Mouse (Mus musculus) MEL (cell line): Measurements from ENCODE around the gene Med8. TPM values are rescaled to one million over a fixed set of nuclear protein-coding genes. Genes with fewer than 3 reads are reported as not detected.

Source experiments
- DNase-seq: peaks from one replicate; pipeline ENCODE4 v3.0.0; 2011; ENCODE audit warnings: low read depth, low spot score
- H3K27ac ChIP-seq: 2 replicates; pipeline ENCODE4 v1.5.1; 2012; ENCODE audit warnings: low read depth, mild to moderate bottlenecking, control low read depth, low read length, moderate library complexity; ENCODE audit not compliant: control insufficient read depth
- H3K27me3 ChIP-seq, 2 experiments: fragments of 150-350 bp in 1 of 2; sonication (generic) in 1 of 2; 2 replicates each; pipeline ENCODE4 v1.6.1; 2012; ENCODE audit warnings: low read length in 2 of 2, mild to moderate bottlenecking in 2 of 2, improper control_type of control experiment in 1 of 2, moderate library complexity in 1 of 2; ENCODE audit not compliant: insufficient read depth in 2 of 2, control insufficient read depth in 1 of 2
- H3K36me3 ChIP-seq, 2 experiments: 2 replicates each; pipeline ENCODE4 v1.6.1; 2012 to 2014; ENCODE audit warnings: low read length in 2 of 2, improper control_type of control experiment in 1 of 2, inconsistent platforms in 1 of 2, mild to moderate bottlenecking in 1 of 2; ENCODE audit not compliant: insufficient read depth in 2 of 2, control insufficient read depth in 1 of 2
- H3K4me1 ChIP-seq, 2 experiments: fragments of 150-350 bp in 1 of 2; sonication (generic) in 1 of 2; 2 replicates each; pipeline ENCODE4 v1.6.1; 2012; ENCODE audit warnings: low read length in 2 of 2, improper control_type of control experiment in 1 of 2, mild to moderate bottlenecking in 1 of 2; ENCODE audit not compliant: insufficient read depth in 2 of 2, control insufficient read depth in 1 of 2
- H3K4me3 ChIP-seq, 2 experiments: fragments of 150-350 bp in 1 of 2; sonication (generic) in 1 of 2; 2 replicates each; pipeline ENCODE4 v1.5.1; 2012; ENCODE audit warnings: low read depth in 2 of 2, low read length in 2 of 2, mild to moderate bottlenecking in 2 of 2, moderate library complexity in 2 of 2, control low read depth in 1 of 2, improper control_type of control experiment in 1 of 2; ENCODE audit not compliant: control insufficient read depth in 1 of 2, insufficient read depth in 1 of 2
- H3K79me2 ChIP-seq: 2 replicates; pipeline ENCODE4 v1.6.1; 2012; ENCODE audit warnings: mild to moderate bottlenecking, low read length, moderate library complexity; ENCODE audit not compliant: control insufficient read depth, poor library complexity, insufficient read depth
- H3K9ac ChIP-seq: 2 replicates; pipeline ENCODE4 v1.6.1; 2012; ENCODE audit warnings: low read depth, mild to moderate bottlenecking, control low read depth, low read length, moderate library complexity; ENCODE audit not compliant: control insufficient read depth, poor library complexity, severe bottlenecking
- H3K9me3 ChIP-seq: fragments of 150-350 bp; sonication (generic); replicated peaks from 2 replicates; pipeline ENCODE4 v1.6.1; 2012; ENCODE audit warnings: mild to moderate bottlenecking, low read length, improper control_type of control experiment, moderate library complexity; ENCODE audit not compliant: insufficient read depth
- BHLHE40 ChIP-seq: IDR thresholded peaks from 2 replicates; pipeline ENCODE4 v1.6.1; 2012; ENCODE audit warnings: low read depth, mild to moderate bottlenecking, inconsistent platforms, low read length, improper control_type of control experiment, borderline replicate concordance
- CHD2 ChIP-seq: IDR thresholded peaks from 2 replicates; pipeline ENCODE4 v1.6.1; 2011; ENCODE audit warnings: low read length, improper control_type of control experiment
- CTCF ChIP-seq, 3 experiments: IDR thresholded peaks in 2 of 3; conservative IDR thresholded peaks in 1 of 3; 2 replicates each; pipeline ENCODE4 v1.5.1; 2011 to 2012; ENCODE audit warnings: low read length in 3 of 3, low read depth in 2 of 3, mild to moderate bottlenecking in 2 of 3, improper control_type of control experiment in 1 of 3, inconsistent platforms in 1 of 3, mixed read lengths in 1 of 3, moderate library complexity in 1 of 3; ENCODE audit not compliant: control insufficient read depth in 1 of 3, insufficient read depth in 1 of 3, poor library complexity in 1 of 3, severe bottlenecking in 1 of 3
- E2F4 ChIP-seq: IDR thresholded peaks from 2 replicates; pipeline ENCODE4 v1.6.1; 2011; ENCODE audit warnings: low read depth, low read length, improper control_type of control experiment, borderline replicate concordance
- ELF1 ChIP-seq: IDR thresholded peaks from 2 replicates; pipeline ENCODE4 v1.6.1; 2014; ENCODE audit warnings: low read depth, mild to moderate bottlenecking, inconsistent platforms, low read length, improper control_type of control experiment, moderate library complexity
- EP300 ChIP-seq, 2 experiments: IDR thresholded peaks; 2 replicates each; pipeline ENCODE4 v1.6.1; 2011; ENCODE audit warnings: improper control_type of control experiment in 2 of 2, low read length in 2 of 2, low read depth in 1 of 2, mild to moderate bottlenecking in 1 of 2
- ETS1 ChIP-seq: IDR thresholded peaks from 2 replicates; pipeline ENCODE4 v1.6.1; 2012; ENCODE audit warnings: low read depth, mild to moderate bottlenecking, inconsistent platforms, low read length, improper control_type of control experiment, moderate library complexity
- GABPA ChIP-seq: IDR thresholded peaks from 2 replicates; pipeline ENCODE4 v1.6.1; 2012; ENCODE audit warnings: low read depth, mild to moderate bottlenecking, inconsistent platforms, low read length, improper control_type of control experiment, moderate library complexity
- GATA1 ChIP-seq: IDR thresholded peaks from 2 replicates; pipeline ENCODE4 v1.6.1; 2011; ENCODE audit warnings: low read depth, low read length, improper control_type of control experiment
- JUND ChIP-seq: IDR thresholded peaks from 2 replicates; pipeline ENCODE4 v1.6.1; 2011; ENCODE audit warnings: low read depth, mild to moderate bottlenecking, improper control_type of control experiment, low read length
- KAT2A ChIP-seq: conservative IDR thresholded peaks from 2 replicates; pipeline ENCODE4 v1.6.1; 2012; ENCODE audit warnings: low read depth, low read length, improper control_type of control experiment, inconsistent platforms
- MAFK ChIP-seq: IDR thresholded peaks from 2 replicates; pipeline ENCODE4 v1.6.1; 2011; ENCODE audit warnings: low read depth, mild to moderate bottlenecking, low read length, improper control_type of control experiment, borderline replicate concordance
- MAX ChIP-seq: IDR thresholded peaks from 2 replicates; pipeline ENCODE4 v1.6.1; 2011; ENCODE audit warnings: low read length, improper control_type of control experiment
- MAZ ChIP-seq: IDR thresholded peaks from 2 replicates; pipeline ENCODE4 v1.6.1; 2012; ENCODE audit warnings: low read depth, mild to moderate bottlenecking, inconsistent platforms, low read length, improper control_type of control experiment
- MEF2A ChIP-seq: IDR thresholded peaks from 2 replicates; pipeline ENCODE4 v1.6.1; 2014; ENCODE audit warnings: low read depth, mild to moderate bottlenecking, inconsistent platforms, low read length, improper control_type of control experiment; ENCODE audit not compliant: poor library complexity, insufficient replicate concordance, severe bottlenecking; ENCODE audit errors: extremely low read depth
- MXI1 ChIP-seq: IDR thresholded peaks from 2 replicates; pipeline ENCODE4 v1.6.1; 2011; ENCODE audit warnings: mild to moderate bottlenecking, low read depth, low read length, improper control_type of control experiment
- NRF1 ChIP-seq: IDR thresholded peaks from 2 replicates; pipeline ENCODE4 v1.6.1; 2014; ENCODE audit warnings: low read depth, mild to moderate bottlenecking, inconsistent platforms, low read length, improper control_type of control experiment, moderate library complexity; ENCODE audit not compliant: poor library complexity, insufficient read depth, severe bottlenecking
- POLR2A ChIP-seq, 2 experiments: IDR thresholded peaks; 2 replicates each; pipeline ENCODE4 v1.6.1; 2011 to 2012; ENCODE audit warnings: low read length in 2 of 2, mild to moderate bottlenecking in 2 of 2, control low read depth in 1 of 2, improper control_type of control experiment in 1 of 2, low read depth in 1 of 2, moderate library complexity in 1 of 2; ENCODE audit not compliant: control insufficient read depth in 1 of 2, insufficient read depth in 1 of 2, poor library complexity in 1 of 2
- POLR2AphosphoS2 ChIP-seq: IDR thresholded peaks from 2 replicates; pipeline ENCODE4 v1.6.1; 2011; ENCODE audit warnings: low read length, improper control_type of control experiment
- RAD21 ChIP-seq: IDR thresholded peaks from 2 replicates; pipeline ENCODE4 v1.6.1; 2011; ENCODE audit warnings: mild to moderate bottlenecking, low read depth, low read length, improper control_type of control experiment
- RCOR1 ChIP-seq: IDR thresholded peaks from 2 replicates; pipeline ENCODE4 v1.6.1; 2012; ENCODE audit warnings: low read depth, mild to moderate bottlenecking, inconsistent platforms, low read length, improper control_type of control experiment
- SIN3A ChIP-seq: IDR thresholded peaks from 2 replicates; pipeline ENCODE4 v1.6.1; 2012; ENCODE audit warnings: low read length, improper control_type of control experiment, inconsistent platforms
- SMC3 ChIP-seq: IDR thresholded peaks from 2 replicates; pipeline ENCODE4 v1.6.1; 2011; ENCODE audit warnings: low read depth, low read length, improper control_type of control experiment
- TBP ChIP-seq: IDR thresholded peaks from 2 replicates; pipeline ENCODE4 v1.8.0; 2011; ENCODE audit warnings: low read depth, low read length, improper control_type of control experiment
- TCF12 ChIP-seq: IDR thresholded peaks from 2 replicates; pipeline ENCODE4 v1.6.1; 2014; ENCODE audit warnings: low read depth, mild to moderate bottlenecking, inconsistent platforms, low read length, improper control_type of control experiment, moderate library complexity
- USF1 ChIP-seq: IDR thresholded peaks from 2 replicates; pipeline ENCODE4 v1.6.1; 2014; ENCODE audit warnings: low read depth, mild to moderate bottlenecking, inconsistent platforms, low read length, improper control_type of control experiment, moderate library complexity
- USF2 ChIP-seq, 2 experiments: IDR thresholded peaks; 2 replicates each; pipeline ENCODE4 v1.6.1; 2011 to 2012; ENCODE audit warnings: improper control_type of control experiment in 2 of 2, low read length in 2 of 2, borderline replicate concordance in 1 of 2, inconsistent platforms in 1 of 2, low read depth in 1 of 2, mild to moderate bottlenecking in 1 of 2; ENCODE audit not compliant: insufficient read depth in 1 of 2
- ZKSCAN1 ChIP-seq: IDR thresholded peaks from 2 replicates; pipeline ENCODE4 v1.6.1; 2012; ENCODE audit warnings: low read depth, mild to moderate bottlenecking, inconsistent platforms, low read length, improper control_type of control experiment, moderate library complexity
- polyA plus RNA-seq, 2 experiments: library from polyadenylated mRNA; stranded (reverse) in 1 of 2; unstranded in 1 of 2; fragments of >175 nt in 1 of 2; fragments of >200 nt in 1 of 2; gene quantifications; 2 replicates each; pipeline versions ENCODE4 v1.2.1 to v1.2.4; 2012; ENCODE audit warnings: low replicate concordance in 2 of 2, low read depth in 1 of 2; ENCODE audit not compliant: insufficient read length in 2 of 2, insufficient read depth in 1 of 2, missing spikeins in 1 of 2
- total RNA-seq: library from RNA; depleted of rRNA; stranded (reverse); fragments of 300-350 nt; gene quantifications from 2 replicates; pipeline ENCODE4 v1.2.3, GENCODE M21; 2012

Med8 gene
- total and polyA plus RNA-seq, 3 experiments: 84.2 to 159 (median 134) TPM

DNA sequence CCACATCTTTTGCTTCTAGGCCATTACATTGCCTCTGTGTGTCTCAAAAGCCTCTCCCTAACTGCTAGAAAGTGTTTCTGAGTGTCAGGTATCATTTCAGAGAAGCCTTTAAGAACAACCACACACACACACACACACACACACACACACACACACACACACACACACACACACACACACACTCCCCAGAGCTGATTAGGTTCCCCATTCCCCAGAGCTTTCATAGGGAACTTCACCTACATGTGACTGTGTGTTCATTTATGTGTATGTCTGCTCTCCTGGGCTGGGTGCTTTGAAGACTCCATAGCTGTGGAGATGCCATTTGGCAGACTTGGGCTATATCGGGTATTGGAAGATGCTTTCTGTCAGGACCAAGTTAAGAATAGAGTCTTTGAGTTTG, 16.2 kb downstream of the Med8 start (continued):
- TF ChIP-seq CHD2: no peak
- TF ChIP-seq POLR2A (IDR thresholded peaks at IDR 0.05; ENCODE audit: control insufficient read depth in 1 of 2, insufficient read depth in 1 of 2, low read depth in 1 of 2, low read length in 2 of 2, poor library complexity in 1 of 2): no peak
- TF ChIP-seq BHLHE40: no peak
- no peak for TF ChIP-seq ELF1
- TF ChIP-seq JUND: no peak
- TF ChIP-seq E2F4: no peak
- TF ChIP-seq MEF2A: no peak
- no peak for TF ChIP-seq GABPA
- TF ChIP-seq RCOR1: no peak
- no peak for TF ChIP-seq USF2 (IDR thresholded peaks at IDR 0.05; ENCODE audit: borderline replicate concordance in 1 of 2, insufficient read depth in 1 of 2, low read depth in 1 of 2, low read length in 2 of 2)
- TF ChIP-seq MXI1: peak; percentile 57; the same call in 1 of the 2 replicates
- TF ChIP-seq MAZ: no peak
- TF ChIP-seq POLR2AphosphoS2: no peak
- no peak for TF ChIP-seq RAD21
- no peak for TF ChIP-seq CTCF (IDR thresholded peaks at IDR 0.05 in 2 of 3, conservative IDR thresholded peaks at IDR 0.05 in 1 of 3; ENCODE audit: control insufficient read depth in 1 of 3, insufficient read depth in 1 of 3, low read depth in 2 of 3, low read length in 3 of 3, poor library complexity in 1 of 3, severe bottlenecking in 1 of 3)
- TF ChIP-seq MAX: no peak
- TF ChIP-seq EP300 (IDR thresholded peaks at IDR 0.05; ENCODE audit: low read depth in 1 of 2, low read length in 2 of 2): peak; percentile 6 to 29; a peak in 1 of 4 replicates
- TF ChIP-seq, all 39 proteins: peak for 7

DNA sequence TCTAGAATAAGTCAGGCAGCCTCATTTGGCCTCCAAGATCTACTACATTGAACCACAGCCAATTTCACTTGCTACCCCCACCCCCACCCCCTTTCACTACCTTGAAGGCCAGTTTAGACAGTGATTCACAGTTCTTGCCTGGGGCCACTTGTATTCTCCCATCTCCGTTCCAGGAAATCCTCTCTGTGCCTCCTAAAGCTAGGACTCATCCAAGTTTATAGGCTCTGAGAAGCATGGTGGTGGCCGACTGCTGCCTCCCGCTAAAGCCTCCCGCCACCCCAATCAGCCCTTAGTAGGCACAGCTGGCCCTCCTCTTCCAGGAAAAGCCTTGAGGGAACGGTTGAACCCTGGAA, 18.3 kb downstream of the Med8 start:
- peak overlapping the region; percentile 82 for H3K27ac ChIP-seq
- peaks cover 18 to 44% of the 10 kb centered on the region in 2 experiments for H3K4me1 ChIP-seq

More for the DNA sequence above, 18.3 kb downstream of the Med8 start:
- Histone ChIP-seq H3K36me3 (peaks cover 2 to 38% of the 10 kb centered on the region in 2 experiments; a peak in 3 of 4 replicates), H3K4me3 (peak overlapping the region; percentile 76 to 89), H3K9me3 (no peaks in the 10 kb centered on the region), H3K79me2 (peaks cover 35% of the 10 kb centered on the region), H3K9ac (peak overlapping the region; percentile 92), H3K27me3 (no peaks in the 10 kb centered on the region)
- DNase-seq: peak; percentile 46
- 0 out of 2 replicates have a peak, but pooled peaks have one; percentile 3 for TF ChIP-seq MAZ
- no peak for TF ChIP-seq NRF1
- TF ChIP-seq TBP: no peak
- TF ChIP-seq USF1: no peak
- TF ChIP-seq SMC3: no peak
- 0 out of 2 replicates have a peak, but pooled peaks have one; percentile 7 for TF ChIP-seq MAFK
- 0 out of 2 replicates have a peak, but pooled peaks have one; percentile 23 for TF ChIP-seq ZKSCAN1
- TF ChIP-seq SIN3A: peak; percentile 19; the same call in 1 of the 2 replicates
- TF ChIP-seq KAT2A: no peak
- no peak for TF ChIP-seq GATA1
- TF ChIP-seq MAX: no peak
- no peak for TF ChIP-seq ETS1
- no peak for TF ChIP-seq JUND
- TF ChIP-seq RCOR1: no peak
- no peak for TF ChIP-seq TCF12
